In genomic region chr8:75226773-75227172, GRCm38 (mm10) we compare ENCODE assay signal across 21 mouse cellular contexts. TPM values are rescaled to one million over a fixed set of nuclear protein-coding genes. Genes with fewer than 3 reads are reported as not detected.
"Had no signal": no experiment of that assay in that cellular context is flagged by ENCODE, and none has a peak within 500 bp of the region (broad histone marks: within the 10 kb centered on the region; RNA-seq: fewer than 3 reads in every experiment).

No protein-coding gene starts in this region.

- H3K27me3 ChIP-seq: kidney, embryonic 15.5 days; limb, embryonic 13.5 days; liver, embryonic 15.5 days; lung, embryonic 15.5 days had no signal

- H3K9ac ChIP-seq: kidney, embryonic 15.5 days; limb, embryonic 13.5 days; liver, embryonic 12.5 days; liver, embryonic 15.5 days; lung, embryonic 15.5 days had no signal

- H3K36me3 ChIP-seq: kidney, embryonic 15.5 days; limb, embryonic 13.5 days; liver, embryonic 12.5 days; liver, embryonic 15.5 days; lung, embryonic 15.5 days had no signal

- H3K4me3 ChIP-seq: kidney, embryonic 15.5 days; limb, embryonic 13.5 days; liver, embryonic 12.5 days; liver, embryonic 15.5 days; lung, embryonic 15.5 days had no signal

- H3K4me1 ChIP-seq: limb, embryonic 13.5 days; liver, embryonic 12.5 days; liver, embryonic 15.5 days had no signal

- DNase-seq: kidney, adult 8-10 months; kidney, postnatal 10 days; kidney, postnatal 36 days; left cerebral cortex, postnatal 4 days; liver; lung, adult 18-20 months; lung, postnatal 10 days; lung, postnatal 36 days; midbrain, embryonic 14.5 days; right cerebral cortex, adult 18-20 months; right cerebral cortex, postnatal 14 days; right cerebral cortex, postnatal 4 days; thymus, adult 2 months; thymus, postnatal 25 days had no signal

- H3K9me3 ChIP-seq: kidney, embryonic 15.5 days; limb, embryonic 13.5 days; liver, embryonic 12.5 days; liver, embryonic 15.5 days; lung, embryonic 15.5 days had no signal

- ATAC-seq: liver, embryonic 12.5 days had no signal

- H3K4me2 ChIP-seq: kidney, embryonic 15.5 days; limb, embryonic 13.5 days; liver, embryonic 12.5 days; liver, embryonic 15.5 days; lung, embryonic 15.5 days; midbrain, embryonic 11.5 days had no signal

- H3K27ac ChIP-seq: kidney, embryonic 15.5 days; limb, embryonic 13.5 days; liver, embryonic 12.5 days; liver, embryonic 15.5 days; lung, embryonic 15.5 days; stomach, postnatal 0 days had no signal

RNA-seq across cellular contexts. Expression of gene Rasd2, which starts 13.0 kb away (rescaled TPM):
- polyA plus RNA-seq: liver, embryonic 15.5 days had no signal
